Mouse (Mus musculus) v-Abl transformed pro-B cells (cell line): ENCODE data around the gene Ankrd54.

Experiments used
- in situ Hi-C, 2 experiments: fragments of 400-800 bp; cut with MboI; formaldehyde crosslinking; loops; one replicate each; pipeline ENCODE4 v1.15.1; 2025; ENCODE audit not compliant: unreplicated experiment in 2 of 2

Gene Ankrd54

DNA sequence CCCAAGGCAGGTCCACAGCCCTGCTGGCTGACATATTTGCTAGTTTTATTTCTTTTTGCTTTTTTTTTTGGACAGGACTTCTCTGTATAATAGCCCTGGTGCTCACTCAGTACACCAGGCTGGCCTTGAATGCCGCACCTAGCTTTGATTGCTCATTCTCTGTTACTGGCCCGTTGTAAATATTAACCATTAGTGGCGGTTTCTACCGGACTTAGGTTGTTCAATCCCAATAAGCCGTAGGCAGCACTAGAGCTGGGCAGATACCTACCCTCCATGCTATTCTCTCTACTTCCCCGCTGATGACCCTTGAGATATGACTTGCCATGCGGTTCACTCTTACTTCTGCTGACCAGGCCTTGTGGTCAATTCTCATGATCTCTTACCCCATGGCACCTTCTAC, 16.9 kb upstream of the Ankrd54 start:
- in situ Hi-C loops = no loop called here

DNA sequence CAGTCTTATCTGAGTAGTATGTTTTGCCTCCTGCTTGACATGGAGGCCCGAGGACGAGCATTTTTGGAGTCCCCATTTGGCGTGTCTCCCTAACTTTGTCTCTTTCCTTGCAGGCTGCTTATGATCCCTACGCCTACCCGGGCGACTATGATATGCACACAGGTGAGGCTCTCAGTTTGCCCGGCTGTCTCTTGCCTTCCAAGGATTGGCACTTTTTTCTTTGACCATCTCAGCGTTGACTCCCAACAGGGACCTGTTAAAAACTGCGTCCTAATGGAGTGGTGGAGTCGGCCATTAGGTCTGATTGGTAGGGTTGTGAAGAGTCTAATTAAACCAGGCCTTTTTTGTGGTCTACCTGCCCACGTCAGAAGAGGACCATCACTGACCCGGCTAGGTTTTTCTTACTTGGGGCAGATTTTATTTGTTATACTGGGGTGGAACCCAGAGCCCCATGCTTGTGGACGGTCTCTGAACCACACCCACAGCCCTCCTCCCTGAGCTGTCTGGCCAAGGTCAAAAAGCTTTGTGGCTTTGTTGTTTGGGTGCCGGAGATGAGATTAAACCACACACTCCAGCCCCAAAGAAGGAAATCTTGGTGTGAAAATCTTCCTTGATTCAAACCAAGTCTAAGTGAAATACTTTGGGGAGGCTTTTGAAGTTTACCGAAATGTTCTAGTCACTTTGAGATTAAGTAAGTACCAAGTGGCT, 13.1 kb upstream of the Ankrd54 start:
- in situ Hi-C loops = no loop called here

DNA sequence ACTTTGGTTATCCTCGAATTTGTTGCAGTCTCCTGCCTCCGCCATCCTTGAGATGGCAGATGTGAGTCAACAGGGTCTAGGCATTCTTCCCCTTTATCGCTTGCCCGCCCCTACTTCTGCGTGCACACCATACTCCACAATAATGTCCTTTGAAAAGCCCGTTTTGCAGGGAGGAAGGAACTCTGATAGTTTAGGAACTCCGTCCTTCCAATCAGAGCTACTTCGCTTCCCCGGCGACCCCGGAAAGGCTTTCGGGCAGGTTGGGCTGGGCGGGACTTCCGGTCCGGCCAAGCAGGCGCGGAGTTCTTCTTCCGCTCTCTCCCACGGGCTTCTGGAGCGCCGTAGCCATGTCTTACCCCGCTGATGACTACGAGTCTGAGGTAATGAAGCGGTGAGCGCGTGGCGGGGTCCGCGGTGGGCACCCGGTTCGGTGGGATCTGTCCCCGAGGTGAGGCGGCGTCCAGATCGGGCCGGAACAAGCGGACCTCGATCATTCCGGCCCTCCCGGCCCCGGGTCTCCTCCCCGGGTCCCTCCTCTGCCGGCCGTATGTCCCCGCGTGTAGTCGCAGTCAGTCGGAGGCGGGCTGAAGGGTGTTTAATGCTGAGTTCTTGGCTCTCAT, 12.3 kb upstream of the Ankrd54 start, which contains the start of gene Eif3l:
Eif3l (plus strand) TSS at position 267 of the 620 bp plus-strand sequence.
- in situ Hi-C loops = loop anchor here (5.0 kb wide), 2 partner anchors 38 to 158 kb away; no protein-coding TSS in a partner anchor

DNA sequence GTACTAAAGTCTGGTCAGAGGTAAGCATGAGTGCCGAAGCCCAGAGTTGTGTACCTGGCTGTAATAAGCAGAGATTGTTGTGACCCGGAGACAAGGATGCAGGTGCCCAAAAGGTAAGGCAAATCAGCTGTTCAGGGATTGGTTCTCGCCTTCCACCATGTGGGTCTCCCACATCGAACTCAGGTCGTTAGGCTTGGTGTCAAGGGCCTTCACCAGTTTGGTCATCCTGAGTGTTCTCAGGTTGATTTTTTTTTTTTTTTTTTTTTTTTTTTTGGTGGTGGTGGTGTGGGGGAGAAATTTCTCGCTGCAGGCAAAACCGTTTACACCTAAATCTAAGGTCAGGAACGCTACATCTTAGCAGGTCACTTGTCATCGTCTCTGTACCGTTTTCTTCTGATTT, 11.8 kb upstream of the Ankrd54 start:
- in situ Hi-C loops = loop anchor here (5.0 kb wide), 2 partner anchors 37 to 157 kb away; no protein-coding TSS in a partner anchor

DNA sequence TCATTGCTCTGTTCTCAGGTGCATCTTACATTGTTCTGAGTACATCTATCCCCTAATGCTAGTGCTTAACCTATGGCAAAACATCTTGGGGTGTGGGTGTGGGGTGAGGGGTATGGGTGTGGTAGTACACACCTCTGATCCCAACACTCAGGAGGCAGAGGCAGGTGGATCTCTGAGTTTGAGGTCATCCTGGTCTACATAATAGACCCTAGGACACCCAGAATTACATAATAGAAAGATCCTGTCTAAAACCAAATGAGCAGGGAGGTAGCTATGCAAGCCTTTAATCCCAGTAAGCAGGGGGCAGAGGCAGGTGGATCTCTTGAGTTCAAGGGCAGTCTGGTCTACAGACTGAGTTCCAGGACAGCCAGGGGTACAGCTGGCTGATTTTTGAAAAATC, 11.1 kb upstream of the Ankrd54 start:
- in situ Hi-C loops = loop anchor here (5.0 kb wide), 2 partner anchors 36 to 156 kb away; no protein-coding TSS in a partner anchor

DNA sequence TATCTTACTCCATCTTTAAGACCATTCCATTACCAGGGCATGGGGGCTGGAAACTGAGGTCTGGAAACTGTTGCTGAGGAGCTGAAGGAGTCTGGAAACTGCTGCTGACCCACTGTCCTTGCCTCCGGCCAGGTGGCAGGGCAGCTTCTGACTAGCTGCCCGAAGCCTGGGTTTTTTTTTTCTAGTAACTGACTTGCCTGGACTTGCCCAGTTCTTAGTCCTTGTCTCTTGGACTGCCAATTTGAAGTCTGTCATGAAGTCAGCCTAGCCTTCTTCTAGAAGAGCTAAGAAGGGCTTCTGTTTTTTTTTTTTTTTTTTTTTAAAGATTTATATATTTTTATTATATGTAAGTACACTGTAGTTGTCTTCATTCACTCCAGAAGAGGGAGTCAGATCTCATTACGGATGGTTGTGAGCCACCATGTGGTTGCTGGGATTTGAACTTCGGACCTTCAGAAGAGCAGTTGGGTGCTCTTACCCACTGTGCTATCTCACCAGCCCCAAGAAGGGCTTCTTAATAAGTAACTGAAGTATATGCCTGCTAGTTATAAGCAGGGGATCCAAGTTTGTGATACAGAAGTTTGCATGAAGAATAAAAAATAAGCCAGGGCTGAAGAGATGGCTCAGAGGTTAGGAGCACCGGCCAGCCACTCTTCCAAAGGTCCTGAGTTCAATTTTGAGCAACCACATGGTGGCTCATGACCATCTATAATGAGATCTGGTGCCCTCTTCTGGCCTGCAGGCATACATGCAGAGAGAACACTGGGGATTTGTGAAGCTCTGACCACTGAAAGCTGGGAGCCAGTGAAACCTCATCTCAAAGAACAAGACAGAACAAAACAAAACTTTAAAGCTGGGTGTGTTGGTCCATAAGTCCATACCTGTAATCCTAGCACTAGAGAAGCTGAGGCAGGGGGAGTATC, 8.7 kb upstream of the Ankrd54 start:
- in situ Hi-C loops = loop anchor here (5.0 kb wide), 2 partner anchors 34 to 154 kb away; no protein-coding TSS in a partner anchor

DNA sequence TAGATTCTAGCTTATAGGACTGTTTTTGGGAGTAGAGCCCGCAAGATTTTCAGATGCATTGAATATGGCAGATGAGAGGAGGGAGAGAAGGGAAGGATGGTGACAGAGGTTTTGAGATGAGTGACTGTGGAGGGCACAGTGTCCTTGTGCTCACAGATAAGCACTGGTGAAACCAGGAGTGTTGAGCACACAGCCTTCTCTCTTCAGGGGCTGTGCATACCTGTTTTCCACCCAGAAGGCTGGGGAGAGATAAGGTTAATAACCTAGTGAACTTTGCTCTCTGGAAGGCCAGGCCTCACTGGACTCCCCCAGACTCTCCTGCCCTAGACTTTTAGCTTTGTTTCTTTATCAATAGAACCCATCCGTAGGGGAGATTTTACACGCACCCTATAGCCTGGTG, 5.7 kb upstream of the Ankrd54 start:
- in situ Hi-C loops = no loop called here

DNA sequence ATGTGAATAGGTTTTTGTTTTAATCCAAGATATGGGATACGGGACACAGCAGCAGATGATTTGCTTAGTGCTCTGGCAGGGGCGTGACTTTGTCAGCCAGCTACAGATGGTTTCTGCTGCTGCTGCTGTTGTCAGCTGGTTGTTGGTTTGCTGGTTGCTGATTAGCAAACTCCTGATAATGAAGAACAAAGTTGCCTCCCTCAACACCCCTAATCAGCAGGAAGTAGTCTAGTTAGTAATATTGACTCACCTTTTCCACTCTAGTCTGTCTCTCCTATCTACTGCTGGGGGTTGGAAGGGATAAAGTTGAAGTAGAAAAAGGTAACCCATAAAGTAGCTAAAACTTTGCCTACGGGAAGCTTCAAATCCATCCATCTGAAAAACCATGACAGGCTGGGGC, 4.9 kb upstream of the Ankrd54 start:
- in situ Hi-C loops = no loop called here

DNA sequence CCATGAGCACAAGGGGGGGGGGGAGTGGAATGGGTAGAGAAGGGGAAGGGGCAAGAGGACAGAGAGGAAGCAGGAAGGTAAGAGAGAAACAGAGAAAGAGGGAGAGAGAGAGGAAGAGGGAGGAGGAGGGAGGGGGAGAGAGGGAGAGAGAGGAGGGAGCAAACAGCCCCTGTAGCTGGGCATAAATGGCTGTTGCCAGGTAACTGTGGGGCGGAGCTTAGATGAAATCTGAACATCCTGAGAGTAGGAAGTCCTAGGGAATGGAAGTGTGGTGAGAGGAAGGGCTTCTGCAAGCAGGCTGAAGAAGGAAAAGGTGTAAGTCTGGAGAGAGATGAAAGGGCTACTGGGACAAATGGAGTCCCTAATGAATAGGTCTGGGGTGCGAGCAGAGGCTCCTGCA, 3.6 kb upstream of the Ankrd54 start:
- in situ Hi-C loops = no loop called here

DNA sequence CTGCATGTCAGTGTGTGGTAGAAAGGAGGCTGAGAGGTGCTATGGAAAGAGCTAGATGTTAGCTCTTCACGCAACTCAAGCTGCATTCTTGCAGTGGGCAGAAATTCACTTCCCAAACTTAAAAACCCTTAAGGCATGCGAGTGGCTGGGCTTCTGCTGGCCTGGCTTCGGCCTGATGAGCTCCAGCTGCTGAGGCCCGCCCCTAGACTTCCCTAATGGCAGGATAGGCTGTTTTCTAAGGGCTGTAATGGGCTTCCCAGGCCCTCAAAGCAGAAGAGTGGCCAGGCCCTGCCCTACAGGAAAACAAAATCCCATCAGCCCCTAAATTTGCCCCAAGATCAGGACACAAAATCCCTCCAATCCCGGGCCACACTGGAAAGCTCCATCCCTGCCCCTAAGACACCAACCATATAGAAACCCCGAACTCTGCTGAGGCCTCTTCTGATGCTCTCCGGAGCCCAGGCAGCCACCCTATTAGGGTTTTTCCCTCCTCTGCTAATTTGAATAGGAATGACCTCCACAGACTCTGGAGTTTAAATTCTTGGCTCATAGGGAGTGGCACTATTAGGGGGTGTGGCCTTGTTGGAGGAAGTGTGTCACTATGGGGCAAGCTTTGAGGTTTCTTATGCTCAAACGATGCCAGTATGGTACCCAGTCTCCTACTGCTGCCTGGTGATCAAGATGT, 2.5 kb upstream of the Ankrd54 start:
- in situ Hi-C loops = no loop called here

DNA sequence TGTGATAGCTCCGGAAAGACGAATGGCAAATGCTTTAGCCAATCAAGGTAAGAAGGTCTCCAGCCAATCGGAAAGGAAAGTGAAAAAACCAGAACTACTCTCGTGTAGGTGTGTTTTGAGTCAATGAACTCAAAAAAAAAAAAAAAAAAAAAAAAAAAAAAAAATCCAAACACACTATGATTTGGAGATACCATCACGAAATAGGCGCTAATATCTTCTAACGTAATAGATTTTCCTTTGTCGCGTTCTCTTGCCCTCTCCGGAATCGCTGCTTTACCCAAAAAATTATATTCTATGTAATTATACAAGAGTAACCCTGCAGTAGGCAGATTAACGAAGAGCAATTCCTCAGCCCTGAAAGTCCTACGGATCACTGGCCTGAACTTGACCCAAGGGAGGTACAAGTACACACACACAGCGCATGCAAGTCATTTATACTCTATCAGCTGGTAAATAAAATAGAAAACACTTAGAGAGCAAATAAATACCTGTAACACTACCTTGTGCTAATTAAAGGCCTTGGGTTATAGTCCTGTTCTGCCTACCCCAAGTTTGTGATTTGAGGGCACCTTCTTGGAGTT, 557 bp upstream of the Ankrd54 start:
- in situ Hi-C loops = no loop called here

DNA sequence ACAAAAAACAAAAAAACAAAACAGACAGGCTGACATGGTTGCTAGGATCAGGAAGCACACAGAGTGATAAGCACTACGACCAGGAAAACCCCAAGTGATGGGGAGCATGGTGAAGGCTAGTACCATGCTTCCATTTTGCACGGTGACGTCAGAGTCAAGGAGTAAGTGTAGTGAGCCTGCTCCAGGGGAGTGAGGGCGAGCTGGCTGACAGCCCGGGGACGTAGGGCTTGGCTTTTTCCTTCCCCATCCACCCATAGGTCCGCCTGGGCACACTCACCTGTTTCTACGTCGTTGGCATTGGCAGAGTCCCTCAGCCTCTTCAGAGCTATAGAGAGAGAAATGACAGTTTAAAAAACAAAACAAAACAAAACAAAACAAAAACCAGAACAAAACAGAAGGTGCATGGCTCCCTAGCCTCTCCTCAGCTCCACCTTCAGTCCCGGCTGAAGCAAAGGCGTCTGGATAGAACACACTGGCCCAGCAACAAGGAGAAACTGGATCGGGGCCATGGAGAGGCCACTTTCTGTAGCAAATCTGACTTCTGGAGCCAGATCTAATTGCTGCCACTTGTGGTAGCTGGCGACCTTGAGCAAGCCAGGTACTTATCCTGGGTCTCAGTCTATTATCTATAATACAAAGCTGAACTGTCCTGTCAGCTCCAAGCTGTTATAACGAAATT, 1.7 kb downstream of the Ankrd54 start:
- in situ Hi-C loops = no loop called here

DNA sequence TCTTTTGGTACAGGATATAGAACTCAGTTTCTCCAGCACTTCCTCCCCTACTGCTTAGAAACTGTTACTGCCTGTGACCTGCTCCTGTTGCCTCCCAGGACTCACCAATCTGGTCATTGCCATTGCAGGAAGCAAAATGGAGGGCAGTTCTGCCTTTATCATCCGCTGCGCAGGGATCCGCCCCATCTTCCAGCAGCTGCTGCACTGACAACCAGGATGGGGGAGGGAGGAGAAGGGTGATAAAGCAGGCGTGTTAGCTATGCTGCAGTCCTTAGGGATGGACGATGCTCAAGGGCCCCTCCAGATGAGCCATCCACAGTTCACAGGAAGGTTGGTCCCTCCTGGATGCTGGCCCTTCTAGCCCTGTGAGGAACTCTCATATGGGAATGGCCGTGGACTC, 4.8 kb downstream of the Ankrd54 start:
- in situ Hi-C loops = no loop called here

DNA sequence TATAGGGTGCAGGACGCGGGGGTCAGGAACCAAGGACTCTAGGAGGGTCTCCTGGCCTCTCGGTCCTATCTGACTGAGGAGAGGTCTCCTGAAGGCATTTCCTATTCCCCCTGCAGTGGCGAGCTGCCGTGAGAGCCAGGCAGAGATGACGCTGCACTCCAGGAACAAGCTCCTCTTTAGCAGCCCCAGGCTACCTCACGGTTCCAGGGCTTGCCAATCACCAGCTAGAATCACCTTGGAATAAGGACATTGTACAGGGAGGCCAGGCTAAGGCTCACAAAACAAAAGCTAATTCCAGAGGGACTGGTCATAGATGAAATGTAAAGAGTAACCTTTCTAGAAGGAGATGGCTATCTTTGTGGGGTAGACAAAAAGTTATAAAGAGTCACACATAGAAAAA, 6.1 kb downstream of the Ankrd54 start:
- in situ Hi-C loops = no loop called here

DNA sequence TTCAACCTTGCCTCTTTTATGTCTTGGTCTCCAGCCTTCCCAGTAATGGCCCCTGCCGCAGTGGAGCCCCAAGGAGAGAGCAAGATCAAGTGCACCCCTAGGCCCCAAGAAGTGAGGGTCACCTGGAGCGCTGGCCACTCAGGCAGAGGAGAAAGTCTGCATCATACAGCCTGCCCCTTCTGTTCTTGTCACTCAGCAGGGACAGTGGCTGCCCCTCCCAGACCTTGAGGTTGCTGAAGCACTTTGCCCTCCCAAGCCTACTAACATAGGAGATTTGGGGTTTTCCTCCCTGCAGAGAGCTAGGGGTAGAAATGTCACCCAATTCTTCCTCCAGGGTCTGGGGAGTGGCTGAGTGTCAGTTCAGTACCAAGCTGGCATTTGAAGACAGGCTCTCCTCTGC, 10.3 kb downstream of the Ankrd54 start:
- in situ Hi-C loops = no loop called here

DNA sequence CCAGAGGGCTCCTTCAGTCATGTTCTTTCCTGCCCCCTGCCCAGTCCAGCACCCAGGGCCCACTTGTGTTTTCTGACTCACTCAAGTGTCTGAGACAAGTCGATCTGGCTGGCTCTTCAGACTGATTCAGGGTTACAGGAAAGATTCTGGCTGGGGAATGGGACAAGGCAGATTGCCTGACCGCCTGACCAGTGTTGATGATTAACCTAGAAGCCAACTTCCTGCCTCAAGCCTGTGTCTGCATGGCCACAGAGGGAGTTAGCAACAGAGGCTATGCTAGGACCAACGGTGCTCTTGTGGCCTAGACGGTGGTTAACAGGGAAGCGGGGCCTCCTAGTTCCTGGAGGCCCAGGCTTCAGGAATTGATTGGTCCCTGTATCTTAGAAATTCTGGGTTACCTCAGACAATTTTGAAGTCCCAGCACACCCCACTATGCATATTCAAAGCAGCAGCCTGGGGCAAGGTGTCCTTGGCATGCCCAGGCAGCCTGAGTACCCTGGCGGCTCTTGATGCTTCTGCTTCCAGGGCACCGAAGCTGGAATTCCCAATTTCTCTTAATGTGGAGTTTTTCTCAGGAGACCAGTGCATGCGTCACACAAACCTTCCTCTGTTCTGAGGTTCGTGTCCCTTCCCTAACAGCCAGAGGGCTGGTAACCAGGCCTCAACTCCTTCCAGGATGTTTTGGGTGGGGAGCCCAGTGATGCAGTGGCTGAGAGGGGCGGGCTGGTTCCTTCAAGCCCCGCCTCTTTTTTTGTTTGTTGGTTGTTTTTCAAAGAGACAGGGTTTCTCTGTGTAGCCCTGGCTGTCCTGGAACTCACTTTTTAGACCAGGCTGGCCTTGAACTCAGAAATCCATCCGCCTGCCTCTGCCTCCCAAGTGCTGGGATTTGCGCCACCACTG, 11.0 kb downstream of the Ankrd54 start:
- in situ Hi-C loops = no loop called here

DNA sequence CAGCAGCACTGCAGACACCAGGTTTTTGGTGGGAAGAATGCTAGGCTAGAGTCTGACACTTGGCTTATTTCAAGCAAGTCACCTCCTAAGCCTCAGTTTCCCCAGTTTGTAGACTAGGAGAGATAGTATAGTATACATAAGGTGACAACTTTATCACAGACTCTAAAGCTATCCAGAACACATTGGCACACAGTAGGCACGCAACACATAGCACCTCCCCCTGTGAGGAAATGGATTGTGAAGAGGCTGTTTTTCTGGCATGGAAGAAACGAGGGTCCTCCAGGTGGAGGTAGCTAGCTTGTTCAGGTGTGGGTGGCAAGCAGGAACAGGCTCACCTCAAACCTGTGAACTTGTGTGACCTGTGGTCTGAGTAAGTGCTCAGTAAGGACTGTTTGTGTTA, 11.7 kb downstream of the Ankrd54 start:
- in situ Hi-C loops = no loop called here

DNA sequence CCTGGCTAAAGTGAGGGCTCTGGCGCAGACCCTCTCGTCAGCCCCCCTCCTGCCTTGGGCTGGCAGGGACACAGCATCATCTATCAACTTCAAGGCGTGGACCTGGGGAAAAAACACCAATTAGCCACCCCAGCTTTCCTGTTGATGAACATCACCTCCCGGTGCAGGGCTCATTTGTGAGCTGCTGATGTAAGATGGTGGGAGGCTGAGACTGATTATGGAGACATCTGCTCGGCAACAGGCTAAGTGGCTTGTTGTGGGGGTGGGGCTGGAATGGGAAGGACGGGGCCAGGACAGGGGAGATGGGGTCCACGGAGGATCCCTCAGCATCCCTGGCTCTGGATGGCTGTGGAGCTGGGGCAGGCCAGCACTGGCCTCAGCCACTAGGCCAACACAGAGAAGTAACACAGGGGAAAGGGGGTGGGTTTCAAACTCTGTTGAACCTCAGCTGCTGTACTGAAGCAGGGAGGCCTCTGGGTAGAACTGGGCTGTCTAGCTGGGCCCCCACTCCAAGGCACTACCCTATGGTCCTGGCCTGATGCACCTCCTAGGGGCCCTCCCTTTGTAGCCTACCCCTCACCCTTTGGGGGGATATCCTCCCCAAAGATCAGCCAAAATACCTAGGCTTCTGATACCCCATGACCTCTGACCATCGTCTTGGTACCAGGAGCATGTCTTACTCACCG, 12.4 kb downstream of the Ankrd54 start:
- in situ Hi-C loops = no loop called here
